Comparison of ENCODE assay signal across 27 mouse cellular contexts in the genomic region with DNA sequence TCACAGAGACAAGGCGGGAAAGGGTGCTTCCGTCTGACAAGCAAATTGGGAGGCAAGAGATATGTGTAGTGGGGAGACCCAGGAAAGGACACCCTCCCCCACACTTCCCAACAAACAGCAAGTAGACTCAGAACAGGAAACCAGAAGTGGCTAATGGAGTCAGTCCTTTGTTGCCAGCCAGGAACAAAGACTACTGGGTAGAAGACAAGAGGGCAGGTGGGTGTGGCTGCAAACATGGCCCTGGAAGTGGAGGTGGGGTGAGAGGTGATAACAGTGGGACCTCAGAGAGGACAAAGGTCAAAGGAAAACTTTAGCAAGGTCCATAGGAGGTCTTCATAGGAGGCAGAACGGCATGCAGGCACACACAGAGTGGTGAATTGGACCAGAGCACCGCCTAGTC.
A peak's percentile ranks its signal among the peaks of the same experiment; 100 is the strongest.
DNase-seq lines count a peak whose midpoint lies in the region; ATAC-seq and TF ChIP-seq lines count a peak whose summit lies in the region.
"Had no signal": no experiment of that assay in that cellular context is flagged by ENCODE, and none has a peak within 500 bp of the region (broad histone marks: within the 10 kb centered on the region; RNA-seq: fewer than 3 reads in every experiment).

No protein-coding gene starts in this region.

- H3K36me3 ChIP-seq in liver, embryonic 12.5 days, result no peaks in the 10 kb centered on the region
- H3K36me3 ChIP-seq in testis, adult 2 months (ENCODE audit: control insufficient read depth, insufficient read depth, low read length), result no peaks in the 10 kb centered on the region
- no peaks in the 10 kb centered on the region for H3K36me3 ChIP-seq in intestine, embryonic 15.5 days
- H3K36me3 ChIP-seq: hindbrain, embryonic 15.5 days; neural tube, embryonic 13.5 days had no signal

- no peaks in the 10 kb centered on the region for H3K27me3 ChIP-seq in liver, embryonic 12.5 days (replicated peaks)
- no peaks in the 10 kb centered on the region for H3K27me3 ChIP-seq in testis, adult 2 months (ENCODE audit: control insufficient read depth, insufficient read depth, low read length)
- H3K27me3 ChIP-seq in intestine, embryonic 15.5 days (replicated peaks), result no peaks in the 10 kb centered on the region
- H3K27me3 ChIP-seq: hindbrain, embryonic 15.5 days; limb, embryonic 15.5 days; neural tube, embryonic 13.5 days had no signal

- H3K4me2 ChIP-seq in liver, embryonic 12.5 days, result no peak overlapping the region
- H3K4me2 ChIP-seq in intestine, embryonic 15.5 days (replicated peaks), result no peak overlapping the region
- H3K4me2 ChIP-seq: heart, embryonic 11.5 days; hindbrain, embryonic 15.5 days; limb, embryonic 15.5 days; neural tube, embryonic 13.5 days had no signal

- no peaks in the 10 kb centered on the region for H3K9me3 ChIP-seq in liver, embryonic 12.5 days (replicated peaks)
- H3K9me3 ChIP-seq in intestine, embryonic 15.5 days, result no peaks in the 10 kb centered on the region
- H3K9me3 ChIP-seq: hindbrain, embryonic 15.5 days; limb, embryonic 15.5 days; neural tube, embryonic 13.5 days had no signal

- WGBS in liver, embryonic 12.5 days (ENCODE audit: insufficient replicate concordance), result 45% methylated on average over 4 of the region's 4 CpGs
- 66% methylated on average over 4 of the region's 4 CpGs for whole genome bisulfite sequencing in intestine, embryonic 15.5 days

- no peak for TF ChIP-seq CTCF in testis, adult 2 months (IDR thresholded peaks at IDR 0.05; ENCODE audit: control insufficient read depth, insufficient read depth, insufficient replicate concordance, low read depth, low read length)

- no peak overlapping the region for H3K4me3 ChIP-seq in liver, embryonic 12.5 days
- H3K4me3 ChIP-seq in testis, adult 2 months (ENCODE audit: control insufficient read depth, low read depth, low read length), result peak overlapping the region; percentile 65
- H3K4me3 ChIP-seq in intestine, embryonic 15.5 days (replicated peaks), result no peak overlapping the region
- H3K4me3 ChIP-seq: hindbrain, embryonic 15.5 days; limb, embryonic 15.5 days; neural tube, embryonic 13.5 days had no signal

- H3K9ac ChIP-seq in liver, embryonic 12.5 days, result no peak overlapping the region
- no peak overlapping the region for H3K9ac ChIP-seq in intestine, embryonic 15.5 days
- H3K9ac ChIP-seq: hindbrain, embryonic 15.5 days; limb, embryonic 15.5 days; neural tube, embryonic 13.5 days had no signal

- no peak overlapping the region for H3K27ac ChIP-seq in liver, embryonic 12.5 days
- H3K27ac ChIP-seq in testis, adult 2 months (ENCODE audit: control insufficient read depth, insufficient read depth, low read depth, low read length), result no peak overlapping the region
- no peak overlapping the region for H3K27ac ChIP-seq in intestine, embryonic 15.5 days
- H3K27ac ChIP-seq: limb, embryonic 15.5 days had no signal

- ATAC-seq in liver, embryonic 12.5 days, result 0 out of 2 replicates have a peak, but pooled peaks have one; percentile 31
- no peak for ATAC-seq in intestine, embryonic 15.5 days
- ATAC-seq: forebrain, embryonic 14.5 days; lung, postnatal 0 days; Patski had no signal

- H3K4me1 ChIP-seq in liver, embryonic 12.5 days, result peaks cover 23% of the 10 kb centered on the region
- H3K4me1 ChIP-seq in testis, adult 2 months (ENCODE audit: control insufficient read depth, insufficient read depth, low read length), result peaks cover 7% of the 10 kb centered on the region
- peaks cover 8% of the 10 kb centered on the region for H3K4me1 ChIP-seq in intestine, embryonic 15.5 days (replicated peaks)

- no peak for TF ChIP-seq POLR2A in testis, adult 2 months (IDR thresholded peaks at IDR 0.05; ENCODE audit: control insufficient read depth, low read depth, low read length)

- no peak for DNase-seq in liver
- no peak for DNase-seq in testis, postnatal 10 days (ENCODE audit: low spot score)
- peak; percentile 63 for DNase-seq in ZHBTc4 (ENCODE audit: low read depth, low spot score)
- DNase-seq in yolk sac, embryonic 10.5 days (ENCODE audit: low spot score), result peak; percentile 76
- DNase-seq in heart, adult 18-20 months, result no peak
- DNase-seq: adrenal gland, adult 2 months; B cell, adult 2 months; cerebellum, adult 2 months; cerebellum, postnatal 14 days; gastrocnemius, postnatal 14 days; heart, adult 11 months; heart, postnatal 36 days; kidney, adult 2 months; layer of hippocampus, postnatal 36 days; left cerebral cortex, postnatal 4 days; lung, adult 18-20 months; lung, postnatal 4 days had no signal

Comparison
In these comparisons a context has a peak if more than half of its experiments do, and no peak if none do; other contexts are left out.
1. DNase-seq: peak in ZHBTc4 (single experiment) and yolk sac, embryonic 10.5 days (single experiment); none in liver (single experiment), testis, postnatal 10 days (single experiment) and heart, adult 18-20 months (0 of 2).